Mouse (Mus musculus) stomach, embryonic 14.5 days (tissue): ENCODE results near the gene Nr1h4. TPM values are rescaled to one million over a fixed set of nuclear protein-coding genes. Genes with fewer than 3 reads are reported as not detected.
"Not testable (repeated sequence)": the region's sequence is repeated elsewhere in the genome, so short reads cannot be mapped to it uniquely, and the experiment has no call there.

Source experiments
- ATAC-seq: fragments of 200-750 bp; cut with Nextera tagmentation; 2 replicates; pipeline ENCODE4 v1.8.0; 2017; ENCODE audit warnings: low read depth, moderate TSS enrichment; ENCODE audit not compliant: insufficient number of reproducible peaks, insufficient read depth, low FRiP score
- H3K27ac ChIP-seq: fragments of 300-500 bp; sonication (generic); 2 replicates; pipeline ENCODE4 v1.5.1; 2014; ENCODE audit warnings: mild to moderate bottlenecking, low read length, moderate library complexity, mixed read lengths
- H3K27me3 ChIP-seq: fragments of 300-500 bp; sonication (generic); 2 replicates; pipeline ENCODE4 v1.6.1; 2014; ENCODE audit warnings: low read length, control low read depth, mixed read lengths; ENCODE audit not compliant: control insufficient read depth, insufficient read depth
- H3K36me3 ChIP-seq: fragments of 300-500 bp; sonication (generic); 2 replicates; pipeline ENCODE4 v1.6.1; 2014; ENCODE audit warnings: mild to moderate bottlenecking, control low read depth, low read length, moderate library complexity, mixed read lengths; ENCODE audit not compliant: control insufficient read depth, insufficient read depth
- H3K4me1 ChIP-seq: fragments of 300-500 bp; sonication (generic); 2 replicates; pipeline ENCODE4 v1.6.1; 2014; ENCODE audit warnings: low read length, control low read depth, mixed read lengths; ENCODE audit not compliant: control insufficient read depth, insufficient read depth
- H3K4me2 ChIP-seq: fragments of 300-500 bp; sonication (generic); replicated peaks from 2 replicates; pipeline ENCODE4 v1.6.1; 2014; ENCODE audit warnings: low read depth, low read length, control low read depth
- H3K4me3 ChIP-seq: fragments of 300-500 bp; sonication (generic); 2 replicates; pipeline ENCODE4 v1.5.1; 2014; ENCODE audit warnings: low read depth, low read length, control low read depth
- H3K9ac ChIP-seq: fragments of 300-500 bp; sonication (generic); replicated peaks from 2 replicates; pipeline ENCODE4 v1.6.1; 2014; ENCODE audit warnings: low read depth, mild to moderate bottlenecking, control low read depth, low read length, moderate library complexity, mixed read lengths
- H3K9me3 ChIP-seq: fragments of 300-500 bp; sonication (generic); 2 replicates; pipeline ENCODE4 v1.6.1; 2016; ENCODE audit warnings: low read depth, low read length, control low read depth; ENCODE audit not compliant: control insufficient read depth
- WGBS: fragments of 180-500 bp; shearing (Covaris S2); extraction: QIAGEN DNeasy Blood & Tissue Kit; methylation state at CpG from one replicate; pipeline ENCODE4 v1.1.7; 2014; 5-methylcytosine and 5-hydroxymethylcytosine counted together
- polyA plus RNA-seq: library from polyadenylated mRNA; unstranded; fragments of >200 nt; fragmentation: Nextera tagmentation; extraction: Ambion mirVana; gene quantifications from 2 replicates; pipeline ENCODE4 v1.2.1, GENCODE M21; 2014

The Nr1h4 gene
- polyA plus RNA-seq, 1 experiment from 2014 or later, result 1.9 TPM

- Histone ChIP-seq H3K4me1 (no peaks in the 10 kb centered on the region), H3K9me3 (no peaks in the 10 kb centered on the region), H3K27me3 (no peaks in the 10 kb centered on the region), H3K36me3 (no peaks in the 10 kb centered on the region), H3K4me3 (no peak overlapping the region), H3K9ac (no peak overlapping the region), H3K27ac (no peak overlapping the region), H3K4me2 (no peak overlapping the region)
- ATAC-seq, result no peak
- 50% methylated on average over 3 of the region's 3 CpGs for WGBS
Observed at GRCm38 (mm10) chr10:89559351-89559750, 26.0 kb upstream of the Nr1h4 start.

- not testable (repeated sequence) for H3K4me2 ChIP-seq, H3K27ac ChIP-seq, H3K27me3 ChIP-seq, H3K9ac ChIP-seq, H3K36me3 ChIP-seq, H3K9me3 ChIP-seq, H3K4me3 ChIP-seq, ATAC-seq, H3K4me1 ChIP-seq
- WGBS, result 54% methylated on average over 13 of the region's 13 CpGs
Observed at GRCm38 (mm10) chr10:89554885-89555284, 21.5 kb upstream of the Nr1h4 start.

DNA sequence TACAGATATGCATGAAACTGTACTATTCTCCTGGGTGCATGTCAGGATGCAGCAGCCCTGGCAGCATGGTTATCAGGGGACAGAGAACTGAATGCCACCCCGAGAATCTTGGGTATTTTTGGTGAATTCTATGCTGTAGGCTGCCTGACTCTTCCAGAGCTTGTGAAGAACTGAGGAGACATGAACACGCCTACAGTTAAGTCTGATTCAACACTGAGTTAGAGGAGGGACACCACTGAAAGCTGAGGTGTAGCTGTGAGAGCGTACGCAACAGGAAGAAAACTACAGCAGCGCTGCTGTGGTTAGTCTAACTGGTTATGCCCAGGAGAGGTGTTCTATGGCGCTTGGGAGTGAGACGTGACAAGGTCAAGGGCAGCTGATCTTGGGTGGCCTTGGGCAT is 20.5 kb upstream of the Nr1h4 start:
- H3K27ac ChIP-seq, H3K9me3 ChIP-seq, ATAC-seq, H3K27me3 ChIP-seq, H3K4me2 ChIP-seq, H3K36me3 ChIP-seq, H3K4me3 ChIP-seq, H3K4me1 ChIP-seq, H3K9ac ChIP-seq: not testable (repeated sequence)
- WGBS, result 88% methylated on average over 7 of the region's 7 CpGs

GRCm38 (mm10) chr10:89553015-89553414 is 19.6 kb upstream of the Nr1h4 start:
- Histone ChIP-seq H3K36me3 (no peaks in the 10 kb centered on the region), H3K27ac (no peak overlapping the region), H3K9ac (no peak overlapping the region), H3K4me1 (no peaks in the 10 kb centered on the region), H3K9me3 (no peaks in the 10 kb centered on the region), H3K4me3 (no peak overlapping the region), H3K27me3 (no peaks in the 10 kb centered on the region), H3K4me2 (no peak overlapping the region)
- WGBS, result 74% methylated on average over 5 of the region's 5 CpGs
- ATAC-seq, result no peak

GRCm38 (mm10) chr10:89551657-89552056 is 18.3 kb upstream of the Nr1h4 start:
- Histone ChIP-seq H3K4me1 (no peaks in the 10 kb centered on the region), H3K27me3 (no peaks in the 10 kb centered on the region), H3K36me3 (no peaks in the 10 kb centered on the region), H3K9me3 (no peaks in the 10 kb centered on the region), H3K4me2 (no peak overlapping the region), H3K27ac (no peak overlapping the region), H3K4me3 (no peak overlapping the region), H3K9ac (no peak overlapping the region)
- no peak for ATAC-seq
- WGBS, result 82% methylated on average over 4 of the region's 4 CpGs

GRCm38 (mm10) chr10:89548028-89548427 is 14.6 kb upstream of the Nr1h4 start:
- no peaks in the 10 kb centered on the region for H3K4me1 ChIP-seq
- H3K27ac ChIP-seq, result no peak overlapping the region
- no peaks in the 10 kb centered on the region for H3K27me3 ChIP-seq
- H3K4me3 ChIP-seq, result no peak overlapping the region
- H3K9ac ChIP-seq, result no peak overlapping the region
- H3K36me3 ChIP-seq, result no peaks in the 10 kb centered on the region
- no peaks in the 10 kb centered on the region for H3K9me3 ChIP-seq
- 13% methylated on average over 6 of the region's 6 CpGs for WGBS
- no peak for ATAC-seq
- H3K4me2 ChIP-seq, result no peak overlapping the region

DNA sequence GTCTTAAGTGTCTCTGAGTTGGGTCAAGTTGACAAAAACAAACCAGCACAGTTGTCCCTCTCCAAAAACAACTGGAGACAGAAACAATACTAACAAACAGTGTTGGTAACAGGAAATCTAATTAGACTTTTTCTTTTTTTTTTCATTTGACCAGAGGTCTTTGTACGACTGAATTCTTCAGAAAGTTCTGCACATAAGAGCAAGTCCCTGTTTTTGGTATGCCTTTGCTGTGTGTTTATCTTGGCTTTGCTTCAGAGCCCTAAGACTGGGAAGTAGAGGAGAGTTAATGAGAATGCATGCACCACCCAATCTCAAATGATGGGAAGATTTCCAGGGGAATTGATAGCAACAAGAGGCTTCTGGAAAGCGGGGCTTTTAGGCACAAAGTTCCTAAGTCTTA is 13.6 kb upstream of the Nr1h4 start:
- ATAC-seq, result no peak
- H3K27me3 ChIP-seq, result no peaks in the 10 kb centered on the region
- no peak overlapping the region for H3K27ac ChIP-seq
- WGBS, result 72% methylated on average over 2 of the region's 2 CpGs
- H3K4me2 ChIP-seq, result no peak overlapping the region
- no peak overlapping the region for H3K9ac ChIP-seq
- no peaks in the 10 kb centered on the region for H3K9me3 ChIP-seq
- no peaks in the 10 kb centered on the region for H3K4me1 ChIP-seq
- no peaks in the 10 kb centered on the region for H3K36me3 ChIP-seq
- no peak overlapping the region for H3K4me3 ChIP-seq

- Histone ChIP-seq H3K4me3 (no peak overlapping the region), H3K9me3 (no peaks in the 10 kb centered on the region), H3K27me3 (no peaks in the 10 kb centered on the region), H3K36me3 (no peaks in the 10 kb centered on the region), H3K27ac (no peak overlapping the region), H3K4me2 (no peak overlapping the region), H3K4me1 (no peaks in the 10 kb centered on the region), H3K9ac (no peak overlapping the region)
- WGBS, result 72% methylated on average over 6 of the region's 6 CpGs
- no peak for ATAC-seq
Observed at GRCm38 (mm10) chr10:89543867-89544266, 10.5 kb upstream of the Nr1h4 start.

- no peaks in the 10 kb centered on the region for H3K4me1 ChIP-seq
- ATAC-seq, result no peak
- no peak overlapping the region for H3K4me2 ChIP-seq
- 79% methylated on average over 3 of the region's 3 CpGs for WGBS
- H3K36me3 ChIP-seq, result no peaks in the 10 kb centered on the region
- H3K9ac ChIP-seq, result no peak overlapping the region
- no peaks in the 10 kb centered on the region for H3K9me3 ChIP-seq
- H3K4me3 ChIP-seq, result no peak overlapping the region
- H3K27ac ChIP-seq, result no peak overlapping the region
- no peaks in the 10 kb centered on the region for H3K27me3 ChIP-seq
Observed at GRCm38 (mm10) chr10:89542321-89542720, 8.9 kb upstream of the Nr1h4 start.
